Mouse (Mus musculus): ENCODE measurements around the gene Efcab2.
A peak's percentile ranks its signal among the peaks of the same experiment; 100 is the strongest.
"Not testable (repeated sequence)": the region's sequence is repeated elsewhere in the genome, so short reads cannot be mapped to it uniquely, and the experiment has no call there.

Efcab2 gene

DNA sequence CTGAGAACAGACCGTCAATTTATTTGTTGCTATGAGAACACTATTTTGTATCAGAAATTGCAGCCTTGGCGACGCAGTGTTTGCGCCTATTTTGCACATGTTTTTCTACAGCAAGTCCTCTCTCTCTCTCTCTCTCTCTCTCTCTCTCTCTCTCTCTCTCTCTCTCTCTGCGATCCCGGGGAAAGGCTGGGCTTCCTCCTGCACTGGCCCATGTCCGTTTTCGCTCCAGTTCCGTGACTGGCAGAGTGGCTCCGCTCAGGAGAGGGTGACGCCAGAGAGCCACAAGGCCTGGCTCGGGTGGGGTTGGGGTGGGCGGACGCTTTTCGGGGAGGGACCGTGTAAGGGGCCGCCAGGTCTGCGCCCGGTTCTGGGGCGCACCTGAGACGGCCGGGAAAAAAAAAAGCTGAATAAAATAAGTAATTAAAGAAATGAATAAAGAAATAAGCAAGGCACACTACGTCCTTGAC lies 407 bp upstream of the Efcab2 start:
- peak; percentile 54 to 65 for DNase-seq (ENCODE audit: low spot score in 2 of 2)

DNA sequence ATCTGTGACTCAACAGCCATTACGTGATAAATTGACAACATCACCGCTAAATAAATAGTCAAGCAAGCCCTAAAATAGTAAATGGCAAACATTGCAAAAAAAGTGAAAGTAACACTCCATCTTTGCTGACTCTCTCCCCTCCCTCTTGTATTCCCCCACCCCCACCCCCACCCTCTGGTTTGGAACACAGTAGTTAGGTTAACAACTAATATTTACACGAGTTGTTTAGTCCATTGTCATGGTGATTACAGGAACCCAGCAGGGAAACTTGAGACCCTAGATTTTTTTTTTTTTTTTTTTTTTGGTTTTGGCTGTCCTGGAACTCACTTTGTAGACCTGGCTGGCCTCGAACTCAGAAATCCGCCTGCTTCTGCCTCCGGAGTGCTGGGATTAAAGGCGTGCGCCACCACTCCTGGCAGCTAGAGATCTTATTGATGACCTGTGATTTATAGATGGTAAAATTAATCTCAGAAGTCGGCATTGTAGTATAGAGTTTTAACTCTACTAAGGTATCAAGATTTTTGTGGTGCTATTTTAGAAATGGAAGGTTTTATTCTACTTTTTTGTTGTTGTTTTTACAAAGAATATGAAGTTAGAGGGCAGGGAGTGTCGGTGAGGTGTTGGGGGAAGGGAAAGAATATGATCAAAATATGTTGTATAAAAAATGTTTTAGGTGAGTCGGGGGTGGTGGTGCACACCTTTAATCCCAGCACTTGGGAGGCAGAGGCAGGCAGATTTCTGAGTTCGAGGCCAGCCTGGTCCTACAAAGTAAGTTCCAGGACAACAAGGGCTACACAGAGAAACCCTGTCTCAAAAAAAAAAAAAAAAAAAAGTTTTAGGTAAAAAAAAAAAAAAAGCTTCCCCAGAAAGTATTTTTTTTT lies 1.1 kb downstream of the Efcab2 start:
- DNase-seq (ENCODE audit: low spot score in 2 of 2), result no peak

DNA sequence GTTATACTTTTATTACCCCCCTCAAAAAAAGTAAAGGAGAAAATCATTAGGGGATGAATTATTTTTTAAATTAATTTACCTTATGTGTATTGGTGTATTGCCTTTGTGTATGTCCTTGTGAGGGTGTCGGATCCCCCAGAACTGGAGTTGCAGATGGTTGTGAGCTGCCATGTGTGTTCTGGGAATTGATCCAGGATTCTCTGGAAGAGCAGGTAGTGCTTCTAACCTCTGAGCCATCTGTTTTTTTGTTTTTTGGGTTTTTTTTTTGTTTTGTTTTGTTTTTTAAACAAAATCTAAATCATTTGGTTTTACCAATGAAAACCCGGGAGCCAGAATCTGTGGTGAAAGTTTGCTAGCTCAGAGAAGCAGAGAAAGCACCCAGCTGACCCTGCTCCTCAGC lies 1.8 kb downstream of the Efcab2 start:
- DNase-seq (ENCODE audit: low spot score in 2 of 2), result no peak

DNA sequence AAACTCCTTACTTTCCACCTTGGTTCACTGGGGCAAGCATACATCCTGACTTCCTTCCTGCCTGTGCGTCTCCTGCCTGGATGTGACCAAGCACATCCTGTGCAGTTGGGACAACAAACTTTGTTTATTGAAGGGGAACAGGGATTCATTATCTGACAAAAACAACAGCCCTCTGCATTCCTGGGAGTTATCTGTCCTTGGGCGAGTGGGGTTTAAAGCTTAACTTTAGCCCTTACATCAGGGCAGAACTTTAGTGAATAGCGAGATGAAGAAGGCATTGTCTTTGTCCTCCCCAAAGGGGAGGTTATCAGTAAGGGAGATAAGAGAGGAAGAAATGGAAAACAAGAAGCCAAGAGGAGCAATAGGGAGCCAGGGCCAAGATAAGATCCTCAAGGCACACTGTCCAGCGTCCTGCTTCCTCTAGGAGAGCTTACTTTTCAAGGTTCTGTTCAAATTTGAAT lies 3.0 kb downstream of the Efcab2 start:
- DNase-seq (ENCODE audit: low spot score in 2 of 2), result no peak

DNA sequence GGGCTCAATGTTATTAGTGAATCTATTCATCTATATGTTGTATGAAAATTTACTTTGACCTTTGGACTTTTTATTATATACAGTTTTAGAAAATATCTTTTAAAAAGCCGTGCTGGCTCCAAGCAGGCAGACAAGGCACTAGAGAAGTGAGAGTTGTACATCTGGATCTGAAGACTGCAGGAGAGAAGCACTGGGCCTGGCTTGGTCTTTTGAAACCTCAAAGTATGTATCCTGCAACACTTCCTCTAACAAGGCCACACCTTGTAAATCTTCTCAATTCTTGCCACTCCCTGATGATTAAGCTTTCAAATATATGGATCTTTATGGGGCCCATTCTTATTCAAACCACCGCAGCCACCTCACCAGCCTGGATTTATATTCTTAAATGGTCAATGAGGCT lies 7.5 kb downstream of the Efcab2 start:
- DNase-seq (ENCODE audit: low spot score in 2 of 2), result not testable (repeated sequence)

DNA sequence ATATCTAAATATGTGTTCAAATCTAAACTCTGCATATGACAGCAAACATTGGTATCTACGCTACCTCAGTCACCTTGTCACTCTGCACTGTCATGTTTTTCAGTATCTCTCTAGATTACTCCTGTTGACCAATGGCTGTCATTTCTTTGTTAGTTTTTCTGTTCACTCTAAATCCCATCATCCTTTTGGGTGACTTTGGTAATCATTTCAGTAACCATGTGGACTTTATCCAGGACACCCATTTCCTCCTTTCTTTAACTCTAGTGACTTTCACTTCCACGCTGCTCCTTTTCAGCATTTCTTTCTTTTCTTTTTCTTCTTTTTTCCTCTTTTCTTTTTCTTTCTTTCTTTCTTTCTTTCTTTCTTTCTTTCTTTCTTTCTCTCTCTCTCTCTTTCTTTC lies 13.7 kb downstream of the Efcab2 start:
- DNase-seq (ENCODE audit: low spot score in 2 of 2), result no peak

DNA sequence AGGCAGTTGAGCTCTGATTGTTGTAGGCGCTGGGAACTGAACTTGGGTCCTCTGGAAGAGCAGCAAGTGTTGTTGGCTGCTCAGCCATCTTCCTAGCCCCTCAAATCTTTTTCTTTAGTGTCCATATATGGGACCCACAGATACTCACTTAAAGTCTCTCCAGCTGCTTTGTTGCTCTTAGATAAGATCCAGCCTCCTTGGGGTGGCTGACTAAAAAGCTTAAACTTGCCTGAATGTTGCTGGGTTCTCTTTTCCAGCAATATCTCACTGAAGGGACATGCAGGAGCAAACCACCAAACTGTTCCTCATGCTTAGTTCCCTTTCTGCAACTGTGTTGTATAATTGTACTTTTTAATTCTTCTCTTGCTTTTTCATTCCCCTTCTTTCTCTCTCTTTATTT lies 17.8 kb downstream of the Efcab2 start:
- DNase-seq (ENCODE audit: low spot score in 2 of 2), result no peak

DNA sequence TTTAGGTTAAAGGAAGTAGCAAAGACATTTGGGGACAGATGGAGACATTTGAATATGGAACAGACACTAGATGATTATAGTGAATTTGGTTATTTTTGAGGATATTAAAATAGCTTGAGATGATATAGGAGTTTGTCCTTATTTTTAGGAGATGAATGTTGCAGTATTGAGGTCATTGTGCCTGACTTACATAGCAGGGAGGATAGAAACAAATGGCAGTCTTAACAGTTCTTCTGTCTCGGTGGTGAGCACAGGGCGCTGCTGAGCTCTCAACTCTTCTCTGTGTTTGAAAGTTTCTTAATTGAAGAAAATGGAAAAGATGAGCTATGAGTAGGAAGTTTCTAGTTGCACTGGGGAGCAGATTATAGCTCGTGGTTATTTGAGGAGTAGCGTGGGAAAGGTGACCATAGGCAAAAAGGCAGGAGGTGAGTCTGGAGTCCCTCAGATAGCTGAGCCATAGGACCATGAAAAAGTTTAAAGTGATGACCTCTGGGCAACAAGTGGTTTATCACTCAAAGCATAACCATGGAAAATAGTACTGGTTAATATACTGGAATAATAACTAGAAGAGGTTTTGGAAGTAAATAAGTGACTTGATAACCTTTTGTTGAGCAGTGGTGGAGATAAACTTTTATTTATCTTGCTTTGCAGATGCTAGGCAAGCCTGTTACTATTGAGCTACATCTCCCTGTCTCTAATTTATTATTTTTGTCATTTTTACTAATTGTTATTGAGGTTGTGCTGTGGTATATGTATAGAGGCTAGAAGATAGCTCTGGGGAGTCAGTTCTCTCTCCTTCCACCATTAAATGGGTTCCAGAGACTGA lies 25.9 kb downstream of the Efcab2 start:
- no peak for DNase-seq (ENCODE audit: low spot score in 2 of 2)

DNA sequence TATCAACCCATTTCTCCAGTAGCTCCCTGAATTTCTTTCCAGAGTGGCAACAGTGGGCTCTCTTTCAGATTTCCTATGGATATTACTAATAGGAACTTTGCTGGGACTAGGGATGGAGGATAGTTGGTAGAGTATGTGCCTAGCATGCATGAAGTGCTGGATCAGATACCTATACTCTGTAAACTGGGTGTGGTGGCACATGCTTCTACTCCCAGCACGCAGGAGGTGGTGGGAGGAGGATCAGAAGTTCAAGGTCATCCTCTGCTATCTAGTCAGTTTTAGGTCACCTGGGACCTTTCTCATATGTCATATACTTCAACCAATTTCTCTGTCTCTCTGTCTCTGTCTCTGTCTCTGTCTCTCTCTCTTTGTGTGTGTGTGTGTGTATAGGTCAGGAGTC lies 27.7 kb downstream of the Efcab2 start:
- no peak for DNase-seq (ENCODE audit: low spot score in 2 of 2)

DNA sequence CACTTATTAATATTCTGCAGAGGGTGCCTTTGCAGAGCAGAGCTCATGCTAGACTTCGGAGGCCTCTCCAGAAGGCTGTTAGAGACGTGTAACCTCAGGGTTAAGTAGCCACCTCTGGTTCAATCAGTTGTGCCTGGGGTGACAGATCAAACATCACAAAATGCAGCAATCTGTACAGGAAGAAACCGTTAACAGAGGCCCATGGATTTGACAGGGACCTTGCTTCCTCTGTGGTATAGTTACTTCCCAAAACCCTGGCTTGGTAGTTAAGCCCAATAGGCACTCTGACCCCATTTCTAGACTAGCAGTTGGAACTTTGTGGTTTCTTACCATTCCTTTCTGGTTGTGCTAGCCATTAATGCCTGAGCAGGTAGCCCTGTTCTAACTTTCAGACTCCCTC lies 38.5 kb downstream of the Efcab2 start:
- no peak for DNase-seq (ENCODE audit: low spot score in 2 of 2)

DNA sequence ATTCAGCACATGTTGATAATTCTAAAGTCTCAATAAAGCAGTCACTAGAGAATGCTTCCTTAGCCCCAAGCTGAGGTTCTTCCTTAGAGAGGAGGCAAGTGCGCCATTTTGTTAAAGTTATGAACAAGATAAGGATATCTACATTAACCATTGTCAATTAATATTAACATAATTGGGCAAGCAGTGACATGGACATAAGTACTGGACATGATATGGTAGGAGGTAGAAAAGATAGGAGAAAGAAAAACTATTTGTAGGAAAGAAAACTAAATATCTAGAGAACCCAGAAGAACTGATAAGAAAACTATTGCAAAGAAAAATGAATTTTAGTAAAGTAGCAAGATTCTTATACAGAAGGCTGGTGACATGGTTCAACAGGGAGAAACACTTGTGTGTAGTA lies 41.2 kb downstream of the Efcab2 start:
- no peak for DNase-seq (ENCODE audit: low spot score in 2 of 2)

DNA sequence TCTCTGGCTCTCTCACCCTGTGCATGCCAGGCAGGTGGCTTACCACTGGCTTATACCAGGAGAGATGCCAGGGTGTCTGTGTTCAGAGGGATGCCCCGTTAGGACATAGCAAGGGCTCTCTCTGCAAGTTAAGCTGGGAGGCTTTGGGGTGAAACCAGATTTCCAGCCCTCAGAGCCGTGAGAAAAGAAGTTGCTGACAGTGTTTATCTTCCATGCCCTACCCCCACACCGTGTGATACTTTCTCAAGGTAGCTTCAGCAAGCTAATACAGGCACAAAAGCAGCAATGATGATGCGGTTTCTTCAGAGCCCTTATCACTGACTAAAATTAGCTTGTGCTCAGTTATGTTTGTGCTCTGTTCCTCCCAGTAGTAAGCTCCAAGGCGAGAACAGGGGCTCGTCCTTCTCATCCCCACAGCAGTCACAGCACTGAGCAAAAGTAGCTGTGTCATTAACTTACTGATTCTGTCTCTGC lies 42.4 kb downstream of the Efcab2 start:
- DNase-seq (ENCODE audit: low spot score in 2 of 2), result no peak

DNA sequence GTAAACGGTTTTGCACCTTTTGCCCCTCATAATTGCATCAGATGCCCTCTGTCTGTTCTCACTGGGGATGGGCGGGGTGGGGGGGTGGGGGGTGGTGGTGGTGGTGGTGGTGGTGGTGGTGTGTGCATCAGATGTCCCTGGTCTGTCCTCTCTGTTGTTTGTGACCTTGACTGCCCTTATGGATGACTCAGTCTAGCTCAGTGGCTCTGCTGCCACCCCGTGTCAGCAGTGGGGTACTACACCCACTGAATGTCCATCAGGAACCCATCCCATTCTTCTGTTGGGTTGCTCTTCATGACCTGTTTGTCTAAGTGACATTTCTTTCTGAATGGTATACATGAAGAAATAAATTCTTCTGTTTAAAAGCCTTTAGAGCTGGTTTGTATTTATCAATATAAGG lies 43.3 kb downstream of the Efcab2 start:
- DNase-seq (ENCODE audit: low spot score in 2 of 2), result peak; percentile 63 to 73

DNA sequence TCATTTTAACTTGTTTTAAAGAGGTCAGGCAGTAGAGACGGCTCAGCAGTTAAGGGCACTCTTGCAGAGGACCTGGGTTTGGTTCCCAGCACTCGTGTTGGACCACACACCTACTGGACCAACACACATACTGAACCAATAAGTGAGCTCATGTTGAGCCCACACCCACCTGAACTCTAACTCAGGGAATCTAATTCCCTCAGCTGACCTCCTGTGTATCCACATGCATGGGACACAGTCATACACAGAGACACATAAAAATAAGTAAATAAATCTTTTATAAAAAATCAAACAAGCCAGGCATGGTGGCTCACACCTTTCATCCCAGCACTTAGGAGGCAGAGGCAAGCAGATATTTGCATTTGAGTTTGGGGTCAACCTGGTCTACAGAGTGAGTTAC lies 44.0 kb downstream of the Efcab2 start:
- no peak for DNase-seq (ENCODE audit: low spot score in 2 of 2)

DNA sequence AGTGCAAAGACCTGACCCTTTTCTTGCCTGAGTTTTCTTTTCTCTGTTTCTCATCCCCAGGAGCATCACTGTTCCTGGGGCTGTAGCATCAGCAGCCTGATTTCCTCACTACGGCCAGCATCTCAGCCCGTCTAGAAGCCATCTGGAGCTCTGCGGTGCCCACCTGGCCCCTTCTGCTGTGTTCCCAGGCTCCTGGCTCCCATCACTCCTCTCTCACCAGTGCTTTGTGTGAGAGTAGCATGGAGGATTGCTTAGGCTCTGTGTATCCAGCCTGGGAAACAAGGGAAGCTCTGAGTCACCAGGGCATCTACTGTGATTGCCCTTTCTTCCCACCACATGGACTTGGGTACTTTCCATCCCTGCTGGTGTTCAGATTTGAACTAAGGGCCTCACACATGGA lies 48.2 kb downstream of the Efcab2 start:
- DNase-seq (ENCODE audit: low spot score in 2 of 2), result no peak

DNA sequence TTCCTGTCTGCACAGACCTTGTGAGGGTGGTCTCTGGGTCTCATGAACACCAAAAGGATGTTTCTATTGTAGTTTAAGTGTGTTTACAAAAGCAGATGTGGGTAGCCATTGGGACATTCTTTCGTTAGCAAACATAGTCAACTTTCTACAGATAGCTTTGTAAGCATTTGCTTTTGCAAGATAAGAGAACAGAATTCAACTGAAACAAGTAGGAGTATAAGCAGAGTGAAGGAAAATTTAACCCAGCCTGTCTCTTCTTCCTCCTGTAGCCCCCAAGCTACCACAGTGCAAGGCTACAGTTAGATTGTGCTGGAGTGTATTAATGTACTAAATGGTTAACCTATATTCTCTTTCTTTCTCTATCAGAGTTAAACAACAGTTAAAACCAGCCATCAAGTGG lies 49.2 kb downstream of the Efcab2 start:
- no peak for DNase-seq (ENCODE audit: low spot score in 2 of 2)

DNA sequence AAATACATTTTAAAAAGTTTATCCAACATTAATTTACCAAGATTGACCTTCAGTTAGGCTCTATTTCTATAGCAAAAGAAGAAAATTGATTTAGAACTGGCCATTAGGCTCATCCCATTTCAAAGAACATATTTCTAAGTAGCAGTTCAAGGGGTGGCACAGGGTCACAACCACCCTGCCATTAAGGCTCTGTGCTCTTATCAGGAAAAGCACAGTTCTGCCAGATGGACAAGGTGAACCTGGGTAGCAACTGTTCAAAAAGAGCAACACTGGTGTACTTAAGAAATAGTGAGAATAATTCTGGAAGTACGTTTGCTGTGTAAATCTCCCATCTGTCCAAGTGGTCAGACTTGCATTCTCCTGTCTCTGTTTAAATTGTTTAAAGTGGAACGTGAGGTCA lies 52.1 kb downstream of the Efcab2 start:
- no peak for DNase-seq (ENCODE audit: low spot score in 2 of 2)

DNA sequence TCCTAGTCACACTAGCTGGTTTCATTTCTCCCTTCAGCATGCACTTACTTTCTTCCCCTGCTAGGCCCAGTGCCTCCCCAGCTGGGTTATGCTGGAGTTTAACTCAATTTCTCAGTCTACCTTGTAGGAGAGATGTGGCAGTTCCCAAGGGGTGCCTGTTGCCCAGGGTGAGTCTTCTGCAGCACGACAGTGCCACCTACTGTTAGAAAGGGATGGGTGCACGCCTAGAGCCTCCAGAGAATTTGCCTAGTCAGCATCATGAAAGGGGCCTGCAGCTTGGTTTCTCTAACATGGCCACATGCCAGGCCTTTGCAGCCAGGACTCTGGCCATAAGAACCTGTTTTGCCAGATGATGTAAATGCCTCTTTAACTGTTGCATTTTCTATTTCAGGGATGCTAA lies 57.8 kb downstream of the Efcab2 start:
- DNase-seq (ENCODE audit: low spot score in 2 of 2), result peak; percentile 55 to 74

DNA sequence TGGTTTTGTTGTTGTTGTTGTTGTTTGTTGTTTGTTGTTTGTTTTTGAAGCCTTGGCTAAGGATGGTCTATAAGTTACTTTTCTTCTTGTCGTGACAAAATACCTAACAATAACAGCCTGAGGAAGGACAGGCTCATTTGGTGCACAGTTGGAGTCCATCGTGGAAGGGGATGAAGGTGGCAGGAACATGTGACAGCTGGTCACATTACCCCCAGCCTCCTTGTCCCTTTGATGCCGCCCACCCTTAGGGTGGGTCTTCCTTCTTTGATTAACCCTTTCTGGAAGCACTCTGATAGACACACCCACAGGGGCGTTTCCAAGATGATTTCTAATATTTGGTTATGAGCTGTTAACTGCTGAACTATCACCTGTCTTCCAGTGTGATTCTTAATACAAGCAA lies 58.3 kb downstream of the Efcab2 start:
- DNase-seq (ENCODE audit: low spot score in 2 of 2), result no peak

DNA sequence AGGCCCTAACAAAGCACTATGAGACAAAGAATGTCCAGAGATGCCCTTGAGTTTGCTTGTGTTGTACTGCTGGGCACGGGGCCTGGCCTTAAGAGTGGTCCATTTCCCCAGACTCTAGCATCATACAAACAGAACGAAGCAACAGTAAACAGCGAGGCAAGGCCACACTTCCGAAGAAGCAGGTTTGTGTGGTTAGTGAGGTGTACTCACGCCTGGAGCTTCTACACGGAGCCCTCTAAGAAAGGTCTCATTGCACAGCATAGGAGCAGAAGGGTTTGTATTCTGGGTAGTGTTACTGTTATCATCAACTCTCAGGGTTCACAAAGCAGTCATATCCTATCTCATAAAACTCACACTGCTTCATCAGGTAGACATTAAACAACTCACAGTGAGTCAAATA lies 61.7 kb downstream of the Efcab2 start:
- DNase-seq (ENCODE audit: low spot score in 2 of 2), result no peak

DNA sequence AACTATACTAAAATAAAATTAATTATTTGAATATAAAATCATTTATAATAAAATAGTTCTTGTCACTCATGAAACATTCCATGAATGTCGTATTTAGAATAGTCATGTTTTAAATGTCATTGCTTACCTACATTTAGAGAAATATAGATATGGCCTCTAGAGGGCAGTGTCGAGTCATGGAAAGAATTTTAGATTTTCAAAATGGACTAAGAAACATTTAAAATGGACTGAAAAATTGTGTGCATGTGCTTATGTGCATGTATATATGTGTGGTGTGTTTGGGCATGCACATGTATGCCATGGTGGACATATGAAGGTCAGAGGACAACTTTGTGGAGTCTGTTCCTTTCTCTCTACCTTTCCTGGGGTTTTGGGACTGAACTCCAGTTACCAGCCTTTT lies 62.4 kb downstream of the Efcab2 start:
- no peak for DNase-seq (ENCODE audit: low spot score in 2 of 2)

DNA sequence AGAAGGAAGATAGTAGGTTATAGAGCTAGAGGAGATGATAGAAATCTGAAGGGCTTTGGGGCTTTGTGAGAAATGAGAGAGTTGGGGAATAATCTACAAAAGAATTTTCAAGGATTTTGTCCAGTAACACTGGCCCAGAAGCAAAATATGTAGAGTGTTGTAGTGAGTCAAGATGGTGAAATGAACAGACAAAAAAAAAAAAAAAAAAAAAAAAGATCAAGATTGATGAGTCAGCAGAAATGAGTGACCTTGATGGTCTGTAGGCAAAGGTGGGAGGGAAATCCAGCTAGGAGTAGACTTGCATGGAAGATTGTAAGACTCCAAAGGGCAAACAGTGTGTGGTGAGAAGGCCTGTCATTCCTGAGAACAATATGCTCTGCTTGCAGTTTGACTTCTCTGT lies 78.0 kb downstream of the Efcab2 start:
- no peak for DNase-seq (ENCODE audit: low spot score in 2 of 2)

All from spleen, postnatal 14 days (tissue).